Mouse (Mus musculus) liver, adult 2 months (tissue): ENCODE measurements at regions not wholly inside any gene's neighbourhood (a gene's known extent, or its start where the extent isn't known, plus 50 kb on each side); places are given as distances from the start of the nearest gene placed in this dataset.

Source experiments
- CTCF ChIP-seq: fragments of 200-500 bp; IDR thresholded peaks from 2 replicates; pipeline ENCODE4 v1.5.1; 2011; ENCODE audit warnings: low read depth, low read length, control low read depth
- POLR2A ChIP-seq: fragments of 200-500 bp; IDR thresholded peaks from 2 replicates; pipeline ENCODE4 v1.6.1; 2011; ENCODE audit warnings: low read length, control low read depth; ENCODE audit not compliant: insufficient read depth; ENCODE audit errors: extremely low read depth

DNA sequence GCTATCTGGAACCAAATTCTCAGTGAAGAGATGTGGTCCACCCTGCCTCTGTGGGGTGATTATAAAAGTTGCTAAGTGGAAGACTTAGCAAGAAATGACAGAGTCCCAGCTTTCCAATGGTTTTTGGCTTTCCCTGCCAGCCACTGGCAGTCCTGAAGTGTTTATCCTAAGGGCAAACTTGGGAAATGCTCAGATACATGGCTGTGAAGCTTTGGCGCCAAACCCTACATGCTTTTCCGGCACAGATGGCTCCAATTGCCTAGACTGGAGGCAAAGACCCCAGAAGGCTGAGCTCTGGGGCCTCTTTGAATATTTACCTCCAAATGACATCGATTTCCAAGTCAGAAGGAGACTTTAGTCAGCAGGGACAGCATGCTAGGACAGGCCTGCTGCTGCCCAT, 174.4 kb downstream of the 4930564D02Rik start:
- no peak for TF ChIP-seq CTCF
- no peak for TF ChIP-seq POLR2A
